Mouse (Mus musculus) lung, adult 2 months (tissue): Measurements from ENCODE around the gene Vsx1.

ENCODE experiments used
- CTCF ChIP-seq: fragments of 200-500 bp; IDR thresholded peaks from 2 replicates; pipeline ENCODE4 v1.5.1; 2011; ENCODE audit warnings: mild to moderate bottlenecking, low read length, control low read depth; ENCODE audit not compliant: insufficient read depth
- POLR2A ChIP-seq: fragments of 200-500 bp; IDR thresholded peaks from 2 replicates; pipeline ENCODE4 v1.6.1; 2011; ENCODE audit warnings: low read depth, mild to moderate bottlenecking, control low read depth, low read length, borderline replicate concordance; ENCODE audit errors: extremely low read depth

DNA sequence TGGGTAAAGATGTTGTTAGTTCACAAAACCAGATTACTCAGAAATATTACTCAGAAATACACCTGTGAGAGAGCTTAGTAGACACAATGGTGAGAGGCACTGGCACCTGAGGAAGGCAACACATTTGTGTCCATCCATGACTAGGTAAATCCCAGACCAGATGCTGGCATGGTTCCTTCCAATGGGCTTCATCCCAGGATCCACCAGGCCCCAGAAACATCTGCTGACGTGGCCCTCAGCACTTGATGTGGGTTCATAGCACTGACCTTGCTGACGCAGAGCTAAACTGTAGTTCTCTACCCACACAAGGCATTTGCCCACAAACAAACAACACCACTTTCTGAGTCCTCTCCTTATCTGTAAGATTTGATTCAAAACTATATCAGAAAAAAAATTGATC is 34.3 kb downstream of the Vsx1 start:
- no peak for TF ChIP-seq CTCF
- no peak for TF ChIP-seq POLR2A
